Mouse (Mus musculus): Measurements from ENCODE around the gene Blm.

DNA sequence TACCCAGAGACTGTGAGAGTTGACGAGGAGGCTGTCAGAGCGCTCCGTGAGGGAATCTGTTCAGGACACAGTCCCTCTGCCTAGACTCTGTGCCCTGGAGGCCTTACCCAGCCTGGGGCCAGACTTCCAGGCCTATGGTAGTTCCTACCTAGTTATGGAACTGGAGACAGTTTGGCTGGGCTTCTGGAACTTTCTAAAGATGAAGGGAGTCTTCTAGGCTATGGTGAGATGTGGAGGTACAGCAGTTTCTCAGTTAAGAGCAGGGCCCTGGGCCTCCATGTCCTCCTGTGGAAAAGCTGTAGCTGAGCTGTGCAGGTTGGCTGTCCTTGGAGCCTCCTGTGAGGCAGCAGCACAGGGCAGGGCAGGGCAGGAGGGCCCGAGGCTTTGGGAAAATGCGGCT lies 82.7 kb downstream of the Blm start:
- TF ChIP-seq CTCF (IDR thresholded peaks at IDR 0.05; ENCODE audit: low read depth) (no peak), EP300 (optimal IDR thresholded peaks at IDR 0.05) (no peak)

Data from stomach, postnatal 0 days (tissue).